Mouse (Mus musculus) bone marrow, adult 2 months (tissue): ENCODE measurements around the gene Vps26c.
"Not testable (repeated sequence)": the region's sequence is repeated elsewhere in the genome, so short reads cannot be mapped to it uniquely, and the experiment has no call there.

Source experiments
- CTCF ChIP-seq: fragments of 200-500 bp; IDR thresholded peaks from 2 replicates; pipeline ENCODE4 v1.5.1; 2011; ENCODE audit warnings: low read length, control low read depth; ENCODE audit not compliant: control insufficient read depth, insufficient read depth
- POLR2A ChIP-seq: fragments of 200-500 bp; IDR thresholded peaks from 2 replicates; pipeline ENCODE4 v1.6.1; 2011; ENCODE audit warnings: low read depth, mild to moderate bottlenecking, control low read depth, low read length, borderline replicate concordance; ENCODE audit not compliant: control insufficient read depth

DNA sequence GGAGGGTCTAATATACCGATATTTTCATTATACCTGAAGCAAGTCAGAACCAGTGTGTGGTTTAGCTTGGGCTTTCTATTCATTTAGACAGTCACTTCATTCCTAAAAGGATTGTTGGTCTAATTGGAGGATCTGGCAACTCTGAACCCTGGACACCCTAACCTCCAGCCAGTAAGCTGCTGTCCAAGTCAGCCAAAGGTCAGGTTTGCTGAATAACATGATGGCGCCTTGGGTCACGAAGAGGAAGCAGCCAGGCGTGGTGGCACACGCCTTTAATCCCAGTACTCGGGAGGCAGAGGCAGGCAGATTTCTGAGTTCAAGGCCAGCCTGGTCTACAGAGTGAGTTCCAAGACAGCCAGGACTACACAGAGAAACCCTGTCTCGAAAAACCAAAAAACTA lies 29.5 kb downstream of the Vps26c start:
- TF ChIP-seq CTCF, POLR2A: not testable (repeated sequence)
